Mouse (Mus musculus) hindbrain, embryonic 16.5 days (tissue): ENCODE results near the gene Lipm. TPM values are rescaled to one million over a fixed set of nuclear protein-coding genes. Genes with fewer than 3 reads are reported as not detected.

Experiments used
- microRNA-seq: library from miRNA; unstranded; fragments of <30 nt; microRNA quantifications from one replicate; pipeline ENCODE4, GENCODE M21; 2017
- polyA plus RNA-seq: library from polyadenylated mRNA; unstranded; fragments of >200 nt; fragmentation: Nextera tagmentation; extraction: Ambion mirVana; gene quantifications from 2 replicates; pipeline ENCODE4 v1.2.1, GENCODE M21; 2015

The Lipm gene
- polyA plus RNA-seq, 1 experiment from 2014 or later, result not detected

Small RNA genes lying within 50 kb of the gene (microRNA-seq; reads per million reads assigned to microRNA genes)
- gene Gm23334, result not detected

Other genes with a start within 250 kb of the Lipm start
- not detected in 2 replicates for gene Lipf, start 139.7 kb upstream of the Lipm start, polyA plus RNA-seq
- gene Lipk, start 92.6 kb upstream of the Lipm start, polyA plus RNA-seq, result not detected in 2 replicates
- gene Lipn, start 33.6 kb upstream of the Lipm start, polyA plus RNA-seq, result not detected in 2 replicates
- gene Ankrd22, start 65.1 kb downstream of the Lipm start, polyA plus RNA-seq, result not detected in 2 replicates
- gene Stambpl1, start 91.3 kb downstream of the Lipm start, polyA plus RNA-seq, result 25.9 and 30.0 TPM in 2 replicates
- gene Acta2, start 154.7 kb downstream of the Lipm start, polyA plus RNA-seq, result 17.6 and 29.5 TPM in 2 replicates
- 1.5 and 1.6 TPM in 2 replicates for gene Fas, start 189.7 kb downstream of the Lipm start, polyA plus RNA-seq